Mouse (Mus musculus): Measurements from ENCODE around the gene Itfg2. TPM values are rescaled to one million over a fixed set of nuclear protein-coding genes. Genes with fewer than 3 reads are reported as not detected.

Gene Itfg2
- polyA plus RNA-seq (2011; ENCODE audit: insufficient read depth, insufficient read length, low read depth, missing spikeins): 16.3 and 21.6 TPM in 2 replicates

- H3K27me3 ChIP-seq (ENCODE audit: control insufficient read depth, insufficient read depth, low read length, poor library complexity, severe bottlenecking): no peaks in the 10 kb centered on the region
- no peaks in the 10 kb centered on the region for H3K9me3 ChIP-seq (replicated peaks; ENCODE audit: control insufficient read depth, insufficient read depth, low read length, poor library complexity, severe bottlenecking)
- no peak for TF ChIP-seq CTCF (IDR thresholded peaks at IDR 0.05; ENCODE audit: low read depth, low read length)
- H3K4me1 ChIP-seq (ENCODE audit: control insufficient read depth, insufficient read depth, low read length): no peaks in the 10 kb centered on the region
- peak within 1 kb of the TSS; percentile 42 for H3K9ac ChIP-seq (ENCODE audit: low read depth, poor library complexity, severe bottlenecking)
- H3K4me3 ChIP-seq (ENCODE audit: low read depth, low read length): peak within 1 kb of the TSS; percentile 67
- H3K36me3 ChIP-seq (ENCODE audit: control insufficient read depth, insufficient read depth, low read length, poor library complexity, severe bottlenecking): peaks cover 14% of the 10 kb centered on the region
- H3K27ac ChIP-seq (ENCODE audit: insufficient read depth, low read length): peak within 1 kb of the TSS; percentile 78
These were observed at the start of gene Itfg2 for GRCm38 (mm10) chr6:128424269-128425019. TSS of gene Itfg2 (minus strand) at chr6:128424931.

- no peak overlapping the region for H3K27ac ChIP-seq (ENCODE audit: insufficient read depth, low read length)
- H3K27me3 ChIP-seq (ENCODE audit: control insufficient read depth, insufficient read depth, low read length, poor library complexity, severe bottlenecking): no peaks in the 10 kb centered on the region
- H3K36me3 ChIP-seq (ENCODE audit: control insufficient read depth, insufficient read depth, low read length, poor library complexity, severe bottlenecking): no peaks in the 10 kb centered on the region
- H3K9ac ChIP-seq (ENCODE audit: low read depth, poor library complexity, severe bottlenecking): no peak overlapping the region
- TF ChIP-seq CTCF (IDR thresholded peaks at IDR 0.05; ENCODE audit: low read depth, low read length): no peak
- 0 out of 2 replicates have a peak, but pooled peaks have one; percentile 61 for TF ChIP-seq EP300 (IDR thresholded peaks at IDR 0.05; ENCODE audit: insufficient read depth, low read depth, low read length)
- no peaks in the 10 kb centered on the region for H3K9me3 ChIP-seq (replicated peaks; ENCODE audit: control insufficient read depth, insufficient read depth, low read length, poor library complexity, severe bottlenecking)
- peaks cover 7% of the 10 kb centered on the region for H3K4me1 ChIP-seq (ENCODE audit: control insufficient read depth, insufficient read depth, low read length)
- H3K4me3 ChIP-seq (ENCODE audit: low read depth, low read length): no peak overlapping the region
These were observed 49.4 kb upstream of the Itfg2 start for GRCm38 (mm10) chr6:128474112-128474511.

GRCm38 (mm10) chr6:128469451-128469850, 44.7 kb upstream of the Itfg2 start:
- peaks cover 7% of the 10 kb centered on the region for H3K4me1 ChIP-seq (ENCODE audit: control insufficient read depth, insufficient read depth, low read length)
- H3K27me3 ChIP-seq (ENCODE audit: control insufficient read depth, insufficient read depth, low read length, poor library complexity, severe bottlenecking): no peaks in the 10 kb centered on the region
- TF ChIP-seq CTCF (IDR thresholded peaks at IDR 0.05; ENCODE audit: low read depth, low read length) (no peak), EP300 (IDR thresholded peaks at IDR 0.05; ENCODE audit: insufficient read depth, low read depth, low read length) (no peak), POLR2A (IDR thresholded peaks at IDR 0.05; ENCODE audit: insufficient read depth, low read length) (no peak)
- no peak overlapping the region for H3K4me3 ChIP-seq (ENCODE audit: low read depth, low read length)
- no peak overlapping the region for H3K27ac ChIP-seq (ENCODE audit: insufficient read depth, low read length)
- H3K9ac ChIP-seq (ENCODE audit: low read depth, poor library complexity, severe bottlenecking): no peak overlapping the region
- no peaks in the 10 kb centered on the region for H3K9me3 ChIP-seq (replicated peaks; ENCODE audit: control insufficient read depth, insufficient read depth, low read length, poor library complexity, severe bottlenecking)
- no peaks in the 10 kb centered on the region for H3K36me3 ChIP-seq (ENCODE audit: control insufficient read depth, insufficient read depth, low read length, poor library complexity, severe bottlenecking)

- no peak overlapping the region for H3K4me3 ChIP-seq (ENCODE audit: low read depth, low read length)
- H3K4me1 ChIP-seq (ENCODE audit: control insufficient read depth, insufficient read depth, low read length): peaks cover 7% of the 10 kb centered on the region
- 0 out of 2 replicates have a peak overlapping the region, but pooled peaks have one; percentile 44 for H3K27ac ChIP-seq (ENCODE audit: insufficient read depth, low read length)
- H3K9me3 ChIP-seq (replicated peaks; ENCODE audit: control insufficient read depth, insufficient read depth, low read length, poor library complexity, severe bottlenecking): no peaks in the 10 kb centered on the region
- TF ChIP-seq CTCF (IDR thresholded peaks at IDR 0.05; ENCODE audit: low read depth, low read length) (peak; percentile 24), EP300 (IDR thresholded peaks at IDR 0.05; ENCODE audit: insufficient read depth, low read depth, low read length) (no peak), POLR2A (IDR thresholded peaks at IDR 0.05; ENCODE audit: insufficient read depth, low read length) (no peak)
- H3K27me3 ChIP-seq (ENCODE audit: control insufficient read depth, insufficient read depth, low read length, poor library complexity, severe bottlenecking): no peaks in the 10 kb centered on the region
- H3K9ac ChIP-seq (ENCODE audit: low read depth, poor library complexity, severe bottlenecking): no peak overlapping the region
- no peaks in the 10 kb centered on the region for H3K36me3 ChIP-seq (ENCODE audit: control insufficient read depth, insufficient read depth, low read length, poor library complexity, severe bottlenecking)
These were observed 42.6 kb upstream of the Itfg2 start for GRCm38 (mm10) chr6:128467298-128467697.

- Histone ChIP-seq H3K27ac (ENCODE audit: insufficient read depth, low read length) (peak overlapping the region; percentile 86), H3K36me3 (ENCODE audit: control insufficient read depth, insufficient read depth, low read length, poor library complexity, severe bottlenecking) (no peaks in the 10 kb centered on the region), H3K4me1 (ENCODE audit: control insufficient read depth, insufficient read depth, low read length) (peaks cover 7% of the 10 kb centered on the region), H3K4me3 (ENCODE audit: low read depth, low read length) (peak overlapping the region; percentile 62), H3K27me3 (ENCODE audit: control insufficient read depth, insufficient read depth, low read length, poor library complexity, severe bottlenecking) (no peaks in the 10 kb centered on the region), H3K9me3 (replicated peaks; ENCODE audit: control insufficient read depth, insufficient read depth, low read length, poor library complexity, severe bottlenecking) (no peaks in the 10 kb centered on the region), H3K9ac (ENCODE audit: low read depth, poor library complexity, severe bottlenecking) (peak overlapping the region; percentile 66)
- no peak for TF ChIP-seq CTCF (IDR thresholded peaks at IDR 0.05; ENCODE audit: low read depth, low read length)
- TF ChIP-seq POLR2A (IDR thresholded peaks at IDR 0.05; ENCODE audit: insufficient read depth, low read length): no peak
- TF ChIP-seq EP300 (IDR thresholded peaks at IDR 0.05; ENCODE audit: insufficient read depth, low read depth, low read length): no peak
These were observed 41.8 kb upstream of the Itfg2 start for GRCm38 (mm10) chr6:128466563-128466962.

DNA sequence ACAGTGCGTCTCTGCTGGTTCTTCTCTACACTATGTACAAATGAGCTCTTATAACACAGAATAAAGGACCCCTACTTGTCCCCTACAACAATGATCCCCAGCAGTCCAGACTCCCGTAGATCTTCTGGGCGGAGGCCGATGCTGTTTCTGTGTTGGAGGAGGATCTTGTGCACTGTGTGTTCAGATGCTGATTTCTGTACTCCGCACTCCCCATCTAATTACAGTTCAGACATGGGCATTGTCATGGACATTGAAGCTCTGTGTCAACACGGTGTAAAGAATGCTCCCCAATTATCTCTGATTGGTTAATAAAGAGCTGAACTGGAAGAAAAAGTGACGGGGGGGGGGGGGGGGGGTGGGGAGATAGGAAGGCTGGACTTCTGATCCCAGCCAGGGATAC, 41.3 kb upstream of the Itfg2 start:
- Histone ChIP-seq H3K4me1 (ENCODE audit: control insufficient read depth, insufficient read depth, low read length) (peaks cover 10% of the 10 kb centered on the region), H3K36me3 (ENCODE audit: control insufficient read depth, insufficient read depth, low read length, poor library complexity, severe bottlenecking) (no peaks in the 10 kb centered on the region), H3K27me3 (ENCODE audit: control insufficient read depth, insufficient read depth, low read length, poor library complexity, severe bottlenecking) (no peaks in the 10 kb centered on the region), H3K9me3 (replicated peaks; ENCODE audit: control insufficient read depth, insufficient read depth, low read length, poor library complexity, severe bottlenecking) (no peaks in the 10 kb centered on the region), H3K27ac (ENCODE audit: insufficient read depth, low read length) (peak overlapping the region; percentile 91), H3K9ac (ENCODE audit: low read depth, poor library complexity, severe bottlenecking) (peak overlapping the region; percentile 66; the same call in 1 of the 2 replicates), H3K4me3 (ENCODE audit: low read depth, low read length) (peak overlapping the region; percentile 62)
- peak; percentile 77 for TF ChIP-seq EP300 (IDR thresholded peaks at IDR 0.05; ENCODE audit: insufficient read depth, low read depth, low read length)
- no peak for TF ChIP-seq CTCF (IDR thresholded peaks at IDR 0.05; ENCODE audit: low read depth, low read length)

Data from ES-Bruce4 (cell line).